Mouse (Mus musculus) bone marrow macrophage, adult 2 months (primary cell): ENCODE measurements around the gene Cd4.

Experiments
- CTCF ChIP-seq: IDR thresholded peaks from 2 replicates; pipeline ENCODE4 v1.5.1; 2012; ENCODE audit warnings: low read depth, mild to moderate bottlenecking, low read length, moderate library complexity
- POLR2A ChIP-seq: IDR thresholded peaks from 2 replicates; pipeline ENCODE4 v1.6.1; 2012; ENCODE audit warnings: mild to moderate bottlenecking, low read depth, low read length, borderline replicate concordance

- TF ChIP-seq CTCF, result no peak
- no peak for TF ChIP-seq POLR2A
Observed at GRCm38 (mm10) chr6:124863125-124863657, 24.8 kb downstream of the Cd4 start.
